ENCODE assay signal across 7 mouse cellular contexts in genomic region chr5:135744742-135745141, GRCm38 (mm10). TPM values are rescaled to one million over a fixed set of nuclear protein-coding genes. Genes with fewer than 3 reads are reported as not detected.
DNase-seq lines count a peak whose midpoint lies in the region; ATAC-seq lines count a peak whose summit lies in the region.

No protein-coding gene starts in this region.

- peak overlapping the region; percentile 91 for H3K4me2 ChIP-seq in lung, embryonic 16.5 days (ENCODE audit: low read depth, low read length)
- H3K4me2 ChIP-seq in forebrain, embryonic 12.5 days = peak overlapping the region; percentile 84
- H3K4me2 ChIP-seq in limb, embryonic 15.5 days = peak overlapping the region; percentile 90
- peak overlapping the region; percentile 67 for H3K4me2 ChIP-seq in stomach, embryonic 14.5 days (replicated peaks; ENCODE audit: low read depth, low read length)

- H3K27ac ChIP-seq in lung, embryonic 16.5 days (ENCODE audit: low read length) = peak overlapping the region; percentile 43; the same call in 1 of the 2 replicates
- H3K27ac ChIP-seq in forebrain, embryonic 12.5 days = peak overlapping the region; percentile 53
- H3K27ac ChIP-seq in limb, embryonic 15.5 days = peak overlapping the region; percentile 75
- H3K27ac ChIP-seq in stomach, embryonic 14.5 days (ENCODE audit: low read length) = peak overlapping the region; percentile 29; the same call in 1 of the 2 replicates

- H3K4me1 ChIP-seq in lung, embryonic 16.5 days (replicated peaks; ENCODE audit: control insufficient read depth, insufficient read depth, low read length) = peaks cover 6% of the 10 kb centered on the region
- H3K4me1 ChIP-seq in forebrain, embryonic 12.5 days = peaks cover 21% of the 10 kb centered on the region
- peaks cover 20% of the 10 kb centered on the region for H3K4me1 ChIP-seq in limb, embryonic 15.5 days
- H3K4me1 ChIP-seq in stomach, embryonic 14.5 days (ENCODE audit: control insufficient read depth, insufficient read depth, low read length) = 0 out of 2 replicates have a peak, but pooled peaks cover 5% of the 10 kb centered on the region

- peak overlapping the region; percentile 55 for H3K9ac ChIP-seq in lung, embryonic 16.5 days (ENCODE audit: low read length)
- peak overlapping the region; percentile 38 for H3K9ac ChIP-seq in forebrain, embryonic 12.5 days
- 0 out of 2 replicates have a peak overlapping the region, but pooled peaks have one; percentile 75 for H3K9ac ChIP-seq in limb, embryonic 15.5 days
- no peak overlapping the region for H3K9ac ChIP-seq in stomach, embryonic 14.5 days (replicated peaks; ENCODE audit: low read depth, low read length)

- no peaks in the 10 kb centered on the region; the same call in 1 of the 2 replicates for H3K36me3 ChIP-seq in lung, embryonic 16.5 days (ENCODE audit: control insufficient read depth, insufficient read depth, low read length)
- H3K36me3 ChIP-seq in forebrain, embryonic 12.5 days (replicated peaks) = peaks cover 20% of the 10 kb centered on the region
- H3K36me3 ChIP-seq in limb, embryonic 15.5 days = peaks cover 9% of the 10 kb centered on the region; the same call in 1 of the 2 replicates
- H3K36me3 ChIP-seq in stomach, embryonic 14.5 days (ENCODE audit: control insufficient read depth, insufficient read depth, low read length) = no peaks in the 10 kb centered on the region

- H3K4me3 ChIP-seq in lung, embryonic 16.5 days (ENCODE audit: low read length) = peak overlapping the region; percentile 92
- peak overlapping the region; percentile 91 for H3K4me3 ChIP-seq in forebrain, embryonic 12.5 days (replicated peaks)
- peak overlapping the region; percentile 88 for H3K4me3 ChIP-seq in limb, embryonic 15.5 days
- H3K4me3 ChIP-seq in stomach, embryonic 14.5 days (ENCODE audit: low read depth, low read length) = peak overlapping the region; percentile 68

- H3K27me3 ChIP-seq in lung, embryonic 16.5 days (ENCODE audit: control insufficient read depth, insufficient read depth, low read depth, low read length) = no peaks in the 10 kb centered on the region
- 0 out of 2 replicates have a peak, but pooled peaks cover 9% of the 10 kb centered on the region for H3K27me3 ChIP-seq in forebrain, embryonic 12.5 days
- no peaks in the 10 kb centered on the region for H3K27me3 ChIP-seq in limb, embryonic 15.5 days
- no peaks in the 10 kb centered on the region for H3K27me3 ChIP-seq in stomach, embryonic 14.5 days (ENCODE audit: control insufficient read depth, insufficient read depth, low read length)

- no peak for DNase-seq in lung, adult 18-20 months
- no peak for DNase-seq in urinary bladder, adult 2 months (ENCODE audit: low spot score)
- DNase-seq in adrenal gland, postnatal 10 days = no peak

- no peak for ATAC-seq in lung, embryonic 16.5 days (ENCODE audit: low read depth)
- no peak for ATAC-seq in forebrain, embryonic 12.5 days (ENCODE audit: low FRiP score)
- ATAC-seq in limb, embryonic 15.5 days (ENCODE audit: insufficient number of reproducible peaks, low FRiP score, low TSS enrichment, low read depth) = 0 out of 2 replicates have a peak, but pooled peaks have one; percentile 7
- ATAC-seq in stomach, embryonic 14.5 days (ENCODE audit: insufficient number of reproducible peaks, insufficient read depth, low FRiP score, low read depth) = no peak

- H3K9me3 ChIP-seq in lung, embryonic 16.5 days (ENCODE audit: control insufficient read depth, low read length) = no peaks in the 10 kb centered on the region
- peaks cover 10% of the 10 kb centered on the region; the same call in 1 of the 2 replicates for H3K9me3 ChIP-seq in forebrain, embryonic 12.5 days
- no peaks in the 10 kb centered on the region for H3K9me3 ChIP-seq in limb, embryonic 15.5 days
- peaks cover 6% of the 10 kb centered on the region; the same call in 1 of the 2 replicates for H3K9me3 ChIP-seq in stomach, embryonic 14.5 days (ENCODE audit: control insufficient read depth, low read depth, low read length)

- WGBS in lung, embryonic 16.5 days = 20% methylated on average over 12 of the region's 12 CpGs
- 14% methylated on average over 11 of the region's 12 CpGs for WGBS in forebrain, embryonic 12.5 days
- 14% methylated on average over 12 of the region's 12 CpGs for WGBS in limb, embryonic 15.5 days
- WGBS in stomach, embryonic 14.5 days = 21% methylated on average over 12 of the region's 12 CpGs

RNA-seq across cellular contexts. Expression of gene Tmem120a, which starts 0.5 kb away (rescaled TPM):
- 37.9 and 38.8 TPM in 2 replicates for polyA plus RNA-seq in lung, embryonic 16.5 days (2015; fragmentation: Nextera tagmentation; extraction: Ambion mirVana)
- 47.1 and 54.2 TPM in 2 replicates for polyA plus RNA-seq in forebrain, embryonic 12.5 days (2016; fragmentation: Nextera tagmentation; extraction: Ambion mirVana)
- polyA plus RNA-seq in limb, embryonic 15.5 days (2015; fragmentation: Nextera tagmentation; extraction: Ambion mirVana) = 39.4 and 44.1 TPM in 2 replicates
- polyA plus RNA-seq in stomach, embryonic 14.5 days (2014; fragmentation: Nextera tagmentation; extraction: Ambion mirVana) = 45.3 and 48.2 TPM in 2 replicates
- 21.0 and 21.7 TPM in 2 replicates for polyA plus RNA-seq in urinary bladder, adult 2 months (2012; rRNA removed)
- total RNA-seq in adrenal gland, postnatal 10 days (2021) = 10 to 100 TPM; 61.7 to 68.2 TPM

RNA-seq across cellular contexts. Expression of gene Styxl1, which starts 33.4 kb away (rescaled TPM):
- polyA plus RNA-seq in lung, embryonic 16.5 days (2015; fragmentation: Nextera tagmentation; extraction: Ambion mirVana) = 0.84 and 1.2 TPM in 2 replicates
- 0.29 TPM in 1 of 2 replicates, not detected in the other for polyA plus RNA-seq in forebrain, embryonic 12.5 days (2016; fragmentation: Nextera tagmentation; extraction: Ambion mirVana)
- 0.14 TPM in 2 replicates for polyA plus RNA-seq in limb, embryonic 15.5 days (2015; fragmentation: Nextera tagmentation; extraction: Ambion mirVana)
- polyA plus RNA-seq in stomach, embryonic 14.5 days (2014; fragmentation: Nextera tagmentation; extraction: Ambion mirVana) = 0.25 and 0.35 TPM in 2 replicates
- 0.44 and 0.48 TPM in 2 replicates for polyA plus RNA-seq in urinary bladder, adult 2 months (2012; rRNA removed)
- under 1 TPM; 0.27 to 0.73 TPM for total RNA-seq in adrenal gland, postnatal 10 days (2021)

RNA-seq across cellular contexts. Expression of gene Mdh2, which starts 33.5 kb away (rescaled TPM):
- 433 and 434 TPM in 2 replicates for polyA plus RNA-seq in lung, embryonic 16.5 days (2015; fragmentation: Nextera tagmentation; extraction: Ambion mirVana)
- polyA plus RNA-seq in forebrain, embryonic 12.5 days (2016; fragmentation: Nextera tagmentation; extraction: Ambion mirVana) = 520 and 524 TPM in 2 replicates
- polyA plus RNA-seq in limb, embryonic 15.5 days (2015; fragmentation: Nextera tagmentation; extraction: Ambion mirVana) = 435 and 486 TPM in 2 replicates
- polyA plus RNA-seq in stomach, embryonic 14.5 days (2014; fragmentation: Nextera tagmentation; extraction: Ambion mirVana) = 494 and 496 TPM in 2 replicates
- polyA plus RNA-seq in urinary bladder, adult 2 months (2012; rRNA removed) = 264 and 269 TPM in 2 replicates
- 1,000 to 10,000 TPM; 1,052 to 1,158 TPM for total RNA-seq in adrenal gland, postnatal 10 days (2021)
